ENCODE assay signal across 10 mouse cellular contexts in genomic region chr11:75220115-75220514, GRCm38 (mm10). TPM values are rescaled to one million over a fixed set of nuclear protein-coding genes. Genes with fewer than 3 reads are reported as not detected.
DNase-seq lines count a peak whose midpoint lies in the region; ATAC-seq and TF ChIP-seq lines count a peak whose summit lies in the region.
"Had no signal": no experiment of that assay in that cellular context is flagged by ENCODE, and none has a peak within 500 bp of the region (broad histone marks: within the 10 kb centered on the region; RNA-seq: fewer than 3 reads in every experiment).

No protein-coding gene starts in this region.

- peak; percentile 45 for DNase-seq in hindbrain, postnatal 0 days (ENCODE audit: low spot score)
- DNase-seq in urinary bladder, postnatal 14 days (ENCODE audit: low spot score), result peak; percentile 65
- DNase-seq in urinary bladder, postnatal 10 days (ENCODE audit: low spot score), result no peak
- peak; percentile 61 for DNase-seq in heart, postnatal 4 days
- peak; percentile 84 for DNase-seq in testis, postnatal 10 days (ENCODE audit: low spot score)
- DNase-seq in thymus, postnatal 0 days (ENCODE audit: low spot score), result no peak
- DNase-seq in thymus, adult 2 months, result no peak
- DNase-seq: thymus, postnatal 14 days had no signal

- no peak overlapping the region for H3K9ac ChIP-seq in hindbrain, postnatal 0 days (replicated peaks; ENCODE audit: low read length)
- H3K9ac ChIP-seq in hindbrain, embryonic 12.5 days, result no peak overlapping the region
- H3K9ac ChIP-seq: embryonic facial prominence, embryonic 15.5 days had no signal

- H3K4me3 ChIP-seq in hindbrain, postnatal 0 days (ENCODE audit: low read length), result no peak overlapping the region
- no peak overlapping the region for H3K4me3 ChIP-seq in hindbrain, embryonic 12.5 days
- no peak overlapping the region for H3K4me3 ChIP-seq in thymus, adult 2 months (ENCODE audit: control insufficient read depth, insufficient read depth, low read length)
- H3K4me3 ChIP-seq: embryonic facial prominence, embryonic 15.5 days had no signal

- TF ChIP-seq POLR2A in thymus, adult 2 months (IDR thresholded peaks at IDR 0.05; ENCODE audit: control insufficient read depth, extremely low read depth, insufficient read depth, low read length, poor library complexity), result no peak

- WGBS in hindbrain, postnatal 0 days, result 28% methylated on average over 9 of the region's 9 CpGs
- 48% methylated on average over 9 of the region's 9 CpGs for WGBS in hindbrain, embryonic 12.5 days
- 81% methylated on average over 9 of the region's 9 CpGs for WGBS in thymus, adult 2 months

- no peak for TF ChIP-seq CTCF in hindbrain, postnatal 0 days (IDR thresholded peaks at IDR 0.05; ENCODE audit: low read depth)
- TF ChIP-seq CTCF in thymus, adult 2 months (IDR thresholded peaks at IDR 0.05; ENCODE audit: borderline replicate concordance, control insufficient read depth, extremely low read depth, insufficient read depth, low read length, poor library complexity), result no peak

- no peak overlapping the region for H3K4me2 ChIP-seq in hindbrain, postnatal 0 days (ENCODE audit: low read depth, low read length)
- no peak overlapping the region for H3K4me2 ChIP-seq in hindbrain, embryonic 12.5 days (replicated peaks)
- H3K4me2 ChIP-seq: embryonic facial prominence, embryonic 15.5 days had no signal

- H3K36me3 ChIP-seq in hindbrain, postnatal 0 days (ENCODE audit: insufficient read depth, low read length), result no peaks in the 10 kb centered on the region
- H3K36me3 ChIP-seq in hindbrain, embryonic 12.5 days, result no peaks in the 10 kb centered on the region
- no peaks in the 10 kb centered on the region for H3K36me3 ChIP-seq in thymus, adult 2 months (ENCODE audit: control insufficient read depth, insufficient read depth, low read length)
- H3K36me3 ChIP-seq: embryonic facial prominence, embryonic 15.5 days had no signal

- H3K27ac ChIP-seq in hindbrain, postnatal 0 days, result no peak overlapping the region
- H3K27ac ChIP-seq in hindbrain, embryonic 12.5 days, result no peak overlapping the region
- H3K27ac ChIP-seq in thymus, adult 2 months (ENCODE audit: control insufficient read depth, insufficient read depth, low read length), result no peak overlapping the region
- H3K27ac ChIP-seq: embryonic facial prominence, embryonic 15.5 days had no signal

- ATAC-seq in hindbrain, postnatal 0 days, result no peak
- no peak for ATAC-seq in hindbrain, embryonic 12.5 days (ENCODE audit: low FRiP score)

- H3K9me3 ChIP-seq in hindbrain, postnatal 0 days (ENCODE audit: low read length), result no peaks in the 10 kb centered on the region
- no peaks in the 10 kb centered on the region for H3K9me3 ChIP-seq in hindbrain, embryonic 12.5 days (replicated peaks)
- H3K9me3 ChIP-seq: embryonic facial prominence, embryonic 15.5 days had no signal

- H3K4me1 ChIP-seq in hindbrain, postnatal 0 days (ENCODE audit: insufficient read depth, low read length), result no peaks in the 10 kb centered on the region; the same call in 1 of the 2 replicates
- 0 out of 2 replicates have a peak, but pooled peaks cover 12% of the 10 kb centered on the region for H3K4me1 ChIP-seq in hindbrain, embryonic 12.5 days
- 0 out of 2 replicates have a peak, but pooled peaks cover 3% of the 10 kb centered on the region for H3K4me1 ChIP-seq in thymus, adult 2 months (replicated peaks; ENCODE audit: control insufficient read depth, insufficient read depth, low read length)

- no peaks in the 10 kb centered on the region for H3K27me3 ChIP-seq in hindbrain, postnatal 0 days (ENCODE audit: insufficient read depth, low read length)
- peaks cover 6% of the 10 kb centered on the region; the same call in 1 of the 2 replicates for H3K27me3 ChIP-seq in hindbrain, embryonic 12.5 days
- H3K27me3 ChIP-seq in thymus, adult 2 months (ENCODE audit: control insufficient read depth, insufficient read depth, low read length), result no peaks in the 10 kb centered on the region
- H3K27me3 ChIP-seq: embryonic facial prominence, embryonic 15.5 days had no signal

RNA-seq across cellular contexts. Expression of gene Rtn4rl1, which starts 26.5 kb away (rescaled TPM):
- total RNA-seq in hindbrain, postnatal 0 days (2014; rRNA removed), result 13.0 and 13.4 TPM in 2 replicates
- 9.9 and 10.7 TPM in 2 replicates for polyA plus RNA-seq in hindbrain, postnatal 0 days (2015; fragmentation: Nextera tagmentation; extraction: Ambion mirVana)
- polyA plus RNA-seq in hindbrain, embryonic 12.5 days (2016; fragmentation: Nextera tagmentation; extraction: Ambion mirVana), result 5.1 and 5.8 TPM in 2 replicates
- 10 to 100 TPM; 20.3 to 23.2 TPM for total RNA-seq in heart, postnatal 4 days (2021)
- 7.8 and 8.1 TPM in 2 replicates for polyA plus RNA-seq in thymus, postnatal 0 days (2015; fragmentation: Nextera tagmentation; extraction: Ambion mirVana)
- polyA plus RNA-seq in thymus, adult 2 months (2012; rRNA removed), result 15.3 and 15.5 TPM in 2 replicates

RNA-seq across cellular contexts. Expression of gene Dph1, which starts 29.1 kb away (rescaled TPM):
- 31.3 and 39.2 TPM in 2 replicates for total RNA-seq in hindbrain, postnatal 0 days (2014; rRNA removed)
- 13.5 and 13.6 TPM in 2 replicates for polyA plus RNA-seq in hindbrain, postnatal 0 days (2015; fragmentation: Nextera tagmentation; extraction: Ambion mirVana)
- 14.8 and 18.6 TPM in 2 replicates for polyA plus RNA-seq in hindbrain, embryonic 12.5 days (2016; fragmentation: Nextera tagmentation; extraction: Ambion mirVana)
- 10 to 100 TPM; 15.0 to 17.4 TPM for total RNA-seq in heart, postnatal 4 days (2021)
- polyA plus RNA-seq in thymus, postnatal 0 days (2015; fragmentation: Nextera tagmentation; extraction: Ambion mirVana), result 14.0 and 14.1 TPM in 2 replicates
- 28.3 and 33.8 TPM in 2 replicates for polyA plus RNA-seq in thymus, adult 2 months (2012; rRNA removed)

RNA-seq across cellular contexts. Expression of gene Ovca2, which starts 41.5 kb away (rescaled TPM):
- total RNA-seq in hindbrain, postnatal 0 days (2014; rRNA removed), result 11.0 and 17.6 TPM in 2 replicates
- 11.7 and 15.7 TPM in 2 replicates for polyA plus RNA-seq in hindbrain, postnatal 0 days (2015; fragmentation: Nextera tagmentation; extraction: Ambion mirVana)
- 23.8 and 24.5 TPM in 2 replicates for polyA plus RNA-seq in hindbrain, embryonic 12.5 days (2016; fragmentation: Nextera tagmentation; extraction: Ambion mirVana)
- total RNA-seq in heart, postnatal 4 days (2021), result 1 to 10 TPM; 8.1 to 8.7 TPM
- 34.2 and 37.7 TPM in 2 replicates for polyA plus RNA-seq in thymus, postnatal 0 days (2015; fragmentation: Nextera tagmentation; extraction: Ambion mirVana)
- polyA plus RNA-seq in thymus, adult 2 months (2012; rRNA removed), result 37.6 and 48.9 TPM in 2 replicates

RNA-seq across cellular contexts. Expression of gene Hic1, which starts 50.8 kb away (rescaled TPM):
- 8.5 and 12.9 TPM in 2 replicates for total RNA-seq in hindbrain, postnatal 0 days (2014; rRNA removed)
- polyA plus RNA-seq in hindbrain, postnatal 0 days (2015; fragmentation: Nextera tagmentation; extraction: Ambion mirVana), result 1.7 TPM in 2 replicates
- polyA plus RNA-seq in hindbrain, embryonic 12.5 days (2016; fragmentation: Nextera tagmentation; extraction: Ambion mirVana), result 11.3 and 15.8 TPM in 2 replicates
- total RNA-seq in heart, postnatal 4 days (2021), result 10 to 100 TPM; 42.6 to 49.5 TPM
- 8.3 and 11.0 TPM in 2 replicates for polyA plus RNA-seq in thymus, postnatal 0 days (2015; fragmentation: Nextera tagmentation; extraction: Ambion mirVana)
- polyA plus RNA-seq in thymus, adult 2 months (2012; rRNA removed), result 10.6 and 14.1 TPM in 2 replicates

Comparison
In these comparisons a context has a peak if more than half of its experiments do, and no peak if none do; other contexts are left out.
1. DNase-seq: peak in hindbrain, postnatal 0 days (single experiment), urinary bladder, postnatal 14 days (single experiment), heart, postnatal 4 days (single experiment) and testis, postnatal 10 days (single experiment); none in urinary bladder, postnatal 10 days (single experiment), thymus, postnatal 0 days (single experiment) and thymus, adult 2 months (single experiment).